Mouse (Mus musculus): ENCODE measurements around the gene Mov10l1. TPM values are rescaled to one million over a fixed set of nuclear protein-coding genes. Genes with fewer than 3 reads are reported as not detected.

The Mov10l1 gene
- polyA plus RNA-seq, 1 experiment from 2014 or later = not detected

DNA sequence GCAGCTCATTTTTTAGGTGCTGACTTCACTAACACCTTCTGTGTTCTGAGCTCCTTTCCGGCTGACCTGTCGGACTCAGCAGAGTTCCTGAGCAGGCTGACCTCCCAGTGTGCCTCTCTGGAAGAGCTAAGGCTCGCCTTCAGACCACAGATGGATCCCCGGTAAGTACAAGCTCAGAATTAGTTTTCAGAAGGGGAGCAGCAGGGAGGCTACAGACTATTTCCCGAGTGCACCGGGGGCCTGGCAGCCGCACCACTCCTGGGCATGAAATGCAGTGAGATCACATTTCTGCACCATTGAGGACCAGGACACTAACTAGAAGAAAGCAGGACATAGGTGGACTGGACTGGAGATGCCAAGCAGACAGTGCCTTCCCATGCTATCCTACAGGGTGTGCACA is 115.9 kb downstream of the Mov10l1 start:
- 92% methylated on average over 7 of the region's 7 CpGs for WGBS
- Histone ChIP-seq H3K27ac (ENCODE audit: low read length) (no peak overlapping the region), H3K27me3 (replicated peaks; ENCODE audit: control insufficient read depth, insufficient read depth, low read length) (no peaks in the 10 kb centered on the region), H3K36me3 (ENCODE audit: control insufficient read depth, insufficient read depth) (peaks cover 44% of the 10 kb centered on the region), H3K9me3 (ENCODE audit: control insufficient read depth, low read length) (no peaks in the 10 kb centered on the region), H3K9ac (replicated peaks; ENCODE audit: low read depth, low read length) (no peak overlapping the region), H3K4me1 (replicated peaks; ENCODE audit: control insufficient read depth, insufficient read depth, low read length) (no peaks in the 10 kb centered on the region), H3K4me3 (replicated peaks; ENCODE audit: low read length) (no peak overlapping the region), H3K4me2 (ENCODE audit: low read length) (no peak overlapping the region)
- no peak for ATAC-seq

DNA sequence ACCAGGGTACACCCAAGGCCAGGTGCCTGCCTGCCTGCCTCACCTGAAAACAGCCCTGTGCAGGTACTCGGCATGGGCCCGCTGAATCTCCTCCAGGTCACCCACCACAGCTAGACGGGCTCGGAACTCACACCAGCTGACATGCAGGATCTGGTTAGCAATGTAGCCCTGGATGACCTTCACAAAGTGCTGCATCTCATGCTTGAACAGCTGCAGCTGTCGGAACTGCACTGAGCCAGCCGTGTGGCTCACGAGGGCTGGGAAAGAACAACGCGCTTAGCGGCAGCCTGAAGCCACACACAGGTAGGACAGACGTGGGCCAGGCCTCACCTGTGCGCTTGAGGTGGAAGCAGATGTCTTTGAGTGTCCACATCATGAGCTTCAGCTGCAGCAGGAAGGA is 118.1 kb downstream of the Mov10l1 start:
- Histone ChIP-seq H3K9me3 (ENCODE audit: control insufficient read depth, low read length) (no peaks in the 10 kb centered on the region), H3K27ac (ENCODE audit: low read length) (no peak overlapping the region), H3K4me1 (replicated peaks; ENCODE audit: control insufficient read depth, insufficient read depth, low read length) (no peaks in the 10 kb centered on the region), H3K9ac (replicated peaks; ENCODE audit: low read depth, low read length) (no peak overlapping the region), H3K27me3 (replicated peaks; ENCODE audit: control insufficient read depth, insufficient read depth, low read length) (no peaks in the 10 kb centered on the region), H3K4me2 (ENCODE audit: low read length) (no peak overlapping the region), H3K4me3 (replicated peaks; ENCODE audit: low read length) (no peak overlapping the region), H3K36me3 (ENCODE audit: control insufficient read depth, insufficient read depth) (peaks cover 29% of the 10 kb centered on the region)
- WGBS = 92% methylated on average over 12 of the region's 12 CpGs
- ATAC-seq = no peak

DNA sequence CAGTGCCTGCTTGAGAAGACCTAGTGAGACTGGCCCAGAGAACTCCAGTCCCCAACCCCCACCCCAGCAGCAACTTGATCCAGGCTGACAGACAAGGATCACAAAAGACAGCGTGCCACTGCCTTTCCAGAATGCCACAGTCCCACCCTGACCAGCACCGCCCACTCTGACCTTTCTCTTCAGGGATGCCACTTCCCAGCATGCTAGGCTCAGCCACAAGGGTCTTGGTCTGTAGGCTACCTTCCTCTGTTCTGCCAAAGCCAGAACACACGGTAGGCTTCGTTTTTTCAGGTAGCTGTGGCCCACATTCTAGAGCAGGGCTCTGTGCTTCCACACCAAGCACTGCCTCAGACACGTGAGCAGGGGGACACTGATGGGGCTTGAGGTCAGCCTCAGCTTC is 119.9 kb downstream of the Mov10l1 start:
- H3K4me3 ChIP-seq (replicated peaks; ENCODE audit: low read length) = no peak overlapping the region
- H3K27me3 ChIP-seq (replicated peaks; ENCODE audit: control insufficient read depth, insufficient read depth, low read length) = no peaks in the 10 kb centered on the region
- H3K4me2 ChIP-seq (ENCODE audit: low read length) = no peak overlapping the region
- ATAC-seq = no peak
- no peaks in the 10 kb centered on the region for H3K4me1 ChIP-seq (replicated peaks; ENCODE audit: control insufficient read depth, insufficient read depth, low read length)
- peaks cover 24% of the 10 kb centered on the region for H3K36me3 ChIP-seq (ENCODE audit: control insufficient read depth, insufficient read depth)
- 65% methylated on average over 5 of the region's 5 CpGs for WGBS
- no peak overlapping the region for H3K27ac ChIP-seq (ENCODE audit: low read length)
- H3K9ac ChIP-seq (replicated peaks; ENCODE audit: low read depth, low read length) = no peak overlapping the region
- H3K9me3 ChIP-seq (ENCODE audit: control insufficient read depth, low read length) = no peaks in the 10 kb centered on the region

- ATAC-seq = no peak
- Histone ChIP-seq H3K27me3 (replicated peaks; ENCODE audit: control insufficient read depth, insufficient read depth, low read length) (no peaks in the 10 kb centered on the region), H3K27ac (ENCODE audit: low read length) (no peak overlapping the region), H3K36me3 (ENCODE audit: control insufficient read depth, insufficient read depth) (peaks cover 27% of the 10 kb centered on the region), H3K4me1 (replicated peaks; ENCODE audit: control insufficient read depth, insufficient read depth, low read length) (no peaks in the 10 kb centered on the region), H3K4me2 (ENCODE audit: low read length) (no peak overlapping the region), H3K4me3 (replicated peaks; ENCODE audit: low read length) (no peak overlapping the region), H3K9ac (replicated peaks; ENCODE audit: low read depth, low read length) (no peak overlapping the region), H3K9me3 (ENCODE audit: control insufficient read depth, low read length) (no peaks in the 10 kb centered on the region)
- 91% methylated on average over 10 of the region's 10 CpGs for WGBS
Measured at GRCm38 (mm10) chr15:89103921-89104320, 121.2 kb downstream of the Mov10l1 start.

- no peak overlapping the region for H3K4me2 ChIP-seq (ENCODE audit: low read length)
Measured at GRCm38 (mm10) chr15:89104425-89104824, 121.7 kb downstream of the Mov10l1 start.

More at GRCm38 (mm10) chr15:89104425-89104824, 121.7 kb downstream of the Mov10l1 start:
- Histone ChIP-seq H3K27ac (ENCODE audit: low read length) (no peak overlapping the region), H3K36me3 (ENCODE audit: control insufficient read depth, insufficient read depth) (peaks cover 29% of the 10 kb centered on the region), H3K9me3 (ENCODE audit: control insufficient read depth, low read length) (no peaks in the 10 kb centered on the region), H3K27me3 (replicated peaks; ENCODE audit: control insufficient read depth, insufficient read depth, low read length) (no peaks in the 10 kb centered on the region), H3K4me1 (replicated peaks; ENCODE audit: control insufficient read depth, insufficient read depth, low read length) (no peaks in the 10 kb centered on the region), H3K4me3 (replicated peaks; ENCODE audit: low read length) (no peak overlapping the region), H3K9ac (replicated peaks; ENCODE audit: low read depth, low read length) (no peak overlapping the region)
- WGBS = 94% methylated on average over 8 of the region's 8 CpGs
- ATAC-seq = no peak

Other genes starting within 250 kb of the Mov10l1 start
- 27.3 and 27.6 TPM in 2 replicates for gene Brd1, start 248.7 kb upstream of the Mov10l1 start, polyA plus RNA-seq (2015; fragmentation: Nextera tagmentation; extraction: Ambion mirVana)
- gene Zbed4, start 231.2 kb upstream of the Mov10l1 start, polyA plus RNA-seq (2015; fragmentation: Nextera tagmentation; extraction: Ambion mirVana) = 23.1 and 23.8 TPM in 2 replicates
- gene Alg12, start 163.6 kb upstream of the Mov10l1 start, polyA plus RNA-seq (2015; fragmentation: Nextera tagmentation; extraction: Ambion mirVana) = 6.6 and 8.8 TPM in 2 replicates
- 57.3 and 60.4 TPM in 2 replicates for gene Creld2, start 163.3 kb upstream of the Mov10l1 start, polyA plus RNA-seq (2015; fragmentation: Nextera tagmentation; extraction: Ambion mirVana)
- gene Pim3, start 120.7 kb upstream of the Mov10l1 start, polyA plus RNA-seq (2015; fragmentation: Nextera tagmentation; extraction: Ambion mirVana) = 58.2 and 70.7 TPM in 2 replicates
- gene Ttll8, start 28.5 kb upstream of the Mov10l1 start, polyA plus RNA-seq (2015; fragmentation: Nextera tagmentation; extraction: Ambion mirVana) = 0.07 and 0.08 TPM in 2 replicates
- gene Mlc1, start 3.9 kb upstream of the Mov10l1 start, polyA plus RNA-seq (2015; fragmentation: Nextera tagmentation; extraction: Ambion mirVana) = 33.5 and 36.4 TPM in 2 replicates
- 2.6 and 4.9 TPM in 2 replicates for gene Panx2, start 76.8 kb downstream of the Mov10l1 start, polyA plus RNA-seq (2015; fragmentation: Nextera tagmentation; extraction: Ambion mirVana)
- gene Trabd, start 92.2 kb downstream of the Mov10l1 start, polyA plus RNA-seq (2015; fragmentation: Nextera tagmentation; extraction: Ambion mirVana) = 36.2 and 39.8 TPM in 2 replicates
- 22.2 and 24.2 TPM in 2 replicates for gene Selenoo, start 106.2 kb downstream of the Mov10l1 start, polyA plus RNA-seq (2015; fragmentation: Nextera tagmentation; extraction: Ambion mirVana)
- gene Tubgcp6, start 140.2 kb downstream of the Mov10l1 start, polyA plus RNA-seq (2015; fragmentation: Nextera tagmentation; extraction: Ambion mirVana) = 16.8 and 22.1 TPM in 2 replicates
- gene Hdac10, start 145.8 kb downstream of the Mov10l1 start, polyA plus RNA-seq (2015; fragmentation: Nextera tagmentation; extraction: Ambion mirVana) = 39.5 and 46.0 TPM in 2 replicates
- gene Mapk12, start 157.8 kb downstream of the Mov10l1 start, polyA plus RNA-seq (2015; fragmentation: Nextera tagmentation; extraction: Ambion mirVana) = 4.1 and 5.7 TPM in 2 replicates
- gene Mapk11, start 166.7 kb downstream of the Mov10l1 start, polyA plus RNA-seq (2015; fragmentation: Nextera tagmentation; extraction: Ambion mirVana) = 39.1 and 46.8 TPM in 2 replicates
- 112 and 126 TPM in 2 replicates for gene Plxnb2, start 197.9 kb downstream of the Mov10l1 start, polyA plus RNA-seq (2015; fragmentation: Nextera tagmentation; extraction: Ambion mirVana)
- gene Dennd6b, start 213.6 kb downstream of the Mov10l1 start, polyA plus RNA-seq (2015; fragmentation: Nextera tagmentation; extraction: Ambion mirVana) = 60.7 and 83.2 TPM in 2 replicates
- 77.8 and 90.8 TPM in 2 replicates for gene Ppp6r2, start 228.6 kb downstream of the Mov10l1 start, polyA plus RNA-seq (2015; fragmentation: Nextera tagmentation; extraction: Ambion mirVana)

Measured in forebrain, embryonic 16.5 days (tissue).